Mouse (Mus musculus): ENCODE data around the gene Vmn1r25. TPM values are rescaled to one million over a fixed set of nuclear protein-coding genes. Genes with fewer than 3 reads are reported as not detected.
"Not testable (repeated sequence)": the region's sequence is repeated elsewhere in the genome, so short reads cannot be mapped to it uniquely, and the experiment has no call there.

Gene Vmn1r25
- polyA plus RNA-seq (2015; fragmentation: Nextera tagmentation; extraction: Ambion mirVana) = not detected in 2 replicates

GRCm38 (mm10) chr6:57980710-57981109, at the start of gene Vmn1r25:
TSS of gene Vmn1r25 (minus strand) at chr6:57980810.
- H3K4me2 ChIP-seq = no peak within 1 kb of the TSS
- H3K9ac ChIP-seq = no peak within 1 kb of the TSS
- no peaks in the 10 kb centered on the region for H3K9me3 ChIP-seq (replicated peaks)
- H3K27me3 ChIP-seq = no peaks in the 10 kb centered on the region
- H3K4me3 ChIP-seq (replicated peaks) = no peak within 1 kb of the TSS
- H3K27ac ChIP-seq = no peak within 1 kb of the TSS
- no peaks in the 10 kb centered on the region for H3K4me1 ChIP-seq
- WGBS = 74% methylated on average over 3 of the region's 3 CpGs
- no peak for ATAC-seq (replicated peaks; ENCODE audit: low FRiP score)
- H3K36me3 ChIP-seq = no peaks in the 10 kb centered on the region

GRCm38 (mm10) chr6:58017478-58017877, 36.9 kb upstream of the Vmn1r25 start:
- H3K27me3 ChIP-seq; H3K27ac ChIP-seq; H3K36me3 ChIP-seq; H3K4me3 ChIP-seq (replicated peaks); H3K4me1 ChIP-seq; ATAC-seq (replicated peaks; ENCODE audit: low FRiP score); H3K4me2 ChIP-seq; H3K9me3 ChIP-seq (replicated peaks); H3K9ac ChIP-seq: not testable (repeated sequence)
- WGBS = 94% methylated on average over 21 of the region's 21 CpGs

GRCm38 (mm10) chr6:58015059-58015458, 34.4 kb upstream of the Vmn1r25 start, which contains the start of gene Vmn1r26:
TSS of gene Vmn1r26 (minus strand) at chr6:58015159.
- H3K36me3 ChIP-seq = no peaks in the 10 kb centered on the region
- no peak within 1 kb of the TSS for H3K27ac ChIP-seq
- 88% methylated on average over 1 of the region's 1 CpGs for WGBS

GRCm38 (mm10) chr6:57961403-57961802, 19.2 kb downstream of the Vmn1r25 start, which contains the start of gene Vmn1r24:
TSS of gene Vmn1r24 (minus strand) at chr6:57961503.
- H3K36me3 ChIP-seq; ATAC-seq (replicated peaks; ENCODE audit: low FRiP score); H3K27me3 ChIP-seq; H3K4me3 ChIP-seq (replicated peaks); H3K9me3 ChIP-seq (replicated peaks); H3K4me1 ChIP-seq; H3K9ac ChIP-seq; H3K4me2 ChIP-seq; H3K27ac ChIP-seq: not testable (repeated sequence)
- 78% methylated on average over 1 of the region's 1 CpGs for WGBS

More at GRCm38 (mm10) chr6:58015059-58015458, 34.4 kb upstream of the Vmn1r25 start, which contains the start of gene Vmn1r26:
- ATAC-seq (replicated peaks; ENCODE audit: low FRiP score) = no peak
- Histone ChIP-seq H3K4me1 (no peaks in the 10 kb centered on the region), H3K9me3 (replicated peaks) (no peaks in the 10 kb centered on the region), H3K9ac (no peak within 1 kb of the TSS), H3K27me3 (no peaks in the 10 kb centered on the region), H3K4me2 (no peak within 1 kb of the TSS), H3K4me3 (replicated peaks) (no peak within 1 kb of the TSS)

Other genes starting within 250 kb of the Vmn1r25 start
- 44.8 and 48.0 TPM in 2 replicates for gene Vopp1, start 155.7 kb downstream of the Vmn1r25 start, polyA plus RNA-seq (2015; fragmentation: Nextera tagmentation; extraction: Ambion mirVana)
- gene Vmn1r21, start 130.5 kb downstream of the Vmn1r25 start, polyA plus RNA-seq (2015; fragmentation: Nextera tagmentation; extraction: Ambion mirVana) = 0.14 TPM in 1 of 2 replicates, not detected in the other
- not detected in 2 replicates for gene Vmn1r22, start 72.8 kb downstream of the Vmn1r25 start, polyA plus RNA-seq (2015; fragmentation: Nextera tagmentation; extraction: Ambion mirVana)
- gene Vmn1r23, start 54.0 kb downstream of the Vmn1r25 start, polyA plus RNA-seq (2015; fragmentation: Nextera tagmentation; extraction: Ambion mirVana) = not detected in 2 replicates
- gene Vmn1r24, start 19.3 kb downstream of the Vmn1r25 start, polyA plus RNA-seq (2015; fragmentation: Nextera tagmentation; extraction: Ambion mirVana) = not detected in 2 replicates
- gene Vmn1r26, start 34.3 kb upstream of the Vmn1r25 start, polyA plus RNA-seq (2015; fragmentation: Nextera tagmentation; extraction: Ambion mirVana) = not detected in 2 replicates
- gene Vmn1r27, start 238.0 kb upstream of the Vmn1r25 start, polyA plus RNA-seq (2015; fragmentation: Nextera tagmentation; extraction: Ambion mirVana) = not detected in 2 replicates

All from kidney, embryonic 15.5 days (tissue).